Mouse (Mus musculus) megakaryocyte, embryonic 14.5 days (primary cell): ENCODE data around the gene Vav2.

ENCODE experiments used
- FLI1 ChIP-seq: IDR thresholded peaks from 2 replicates; pipeline ENCODE4 v1.6.1; 2012; ENCODE audit warnings: low read length, inconsistent platforms, mixed read lengths
- GATA1 ChIP-seq: IDR thresholded peaks from 3 replicates; pipeline ENCODE4 v1.6.1; 2012; ENCODE audit warnings: mixed read lengths, low read length, inconsistent platforms, borderline replicate concordance

GRCm38 (mm10) chr2:27301444-27302111 is 125.3 kb downstream of the Vav2 start:
- no peak for TF ChIP-seq GATA1
- no peak for TF ChIP-seq FLI1
